Comparison of ENCODE assay signal across 8 mouse cellular contexts in genomic region chr1:45430520-45430919, GRCm38 (mm10).
A peak's percentile ranks its signal among the peaks of the same experiment; 100 is the strongest.
DNase-seq lines count a peak whose midpoint lies in the region; ATAC-seq lines count a peak whose summit lies in the region.
"Had no signal": no experiment of that assay in that cellular context is flagged by ENCODE, and none has a peak within 500 bp of the region (broad histone marks: within the 10 kb centered on the region; RNA-seq: fewer than 3 reads in every experiment).

No protein-coding gene starts in this region.

- WGBS in midbrain, embryonic 14.5 days = 86% methylated on average over 4 of the region's 4 CpGs
- 83% methylated on average over 4 of the region's 4 CpGs for whole genome bisulfite sequencing in midbrain, embryonic 16.5 days

- H3K9me3 ChIP-seq in midbrain, embryonic 14.5 days (ENCODE audit: control insufficient read depth, low read length) = no peaks in the 10 kb centered on the region
- H3K9me3 ChIP-seq in midbrain, embryonic 16.5 days (replicated peaks; ENCODE audit: control insufficient read depth, low read length, poor library complexity, severe bottlenecking) = no peaks in the 10 kb centered on the region
- H3K9me3 ChIP-seq: heart, embryonic 13.5 days had no signal

- ATAC-seq in midbrain, embryonic 14.5 days (ENCODE audit: low FRiP score, low TSS enrichment) = no peak
- no peak for ATAC-seq in midbrain, embryonic 16.5 days
- no peak for ATAC-seq in CD4-positive, CD25-positive, alpha-beta regulatory T cell, adult 4 months

- peak; percentile 1 for DNase-seq in midbrain, embryonic 14.5 days
- DNase-seq in adrenal gland, postnatal 36 days = peak; percentile 51 to 55
- peak; percentile 35 for DNase-seq in kidney, adult 9 months
- peak; percentile 57 for DNase-seq in testis, postnatal 10 days (ENCODE audit: low spot score)
- no peak for DNase-seq in frontal cortex, postnatal 25 days (ENCODE audit: low spot score in 2 of 2)

- no peak overlapping the region for H3K9ac ChIP-seq in midbrain, embryonic 14.5 days (replicated peaks; ENCODE audit: low read length)
- no peak overlapping the region for H3K9ac ChIP-seq in midbrain, embryonic 16.5 days (ENCODE audit: low read depth, low read length)
- H3K9ac ChIP-seq: heart, embryonic 13.5 days had no signal

- no peaks in the 10 kb centered on the region for H3K36me3 ChIP-seq in midbrain, embryonic 14.5 days (ENCODE audit: control insufficient read depth, insufficient read depth, low read length)
- H3K36me3 ChIP-seq in midbrain, embryonic 16.5 days (ENCODE audit: control insufficient read depth, insufficient read depth, low read length) = no peaks in the 10 kb centered on the region

- no peak overlapping the region for H3K4me3 ChIP-seq in midbrain, embryonic 14.5 days (replicated peaks; ENCODE audit: low read depth, low read length)
- H3K4me3 ChIP-seq in midbrain, embryonic 16.5 days (ENCODE audit: low read depth, low read length) = no peak overlapping the region
- H3K4me3 ChIP-seq: heart, embryonic 13.5 days had no signal

- H3K27me3 ChIP-seq in midbrain, embryonic 14.5 days (ENCODE audit: control insufficient read depth, insufficient read depth, low read length) = no peaks in the 10 kb centered on the region
- no peaks in the 10 kb centered on the region for H3K27me3 ChIP-seq in midbrain, embryonic 16.5 days (ENCODE audit: control insufficient read depth, insufficient read depth, low read depth, low read length)
- H3K27me3 ChIP-seq: heart, embryonic 13.5 days had no signal

- H3K27ac ChIP-seq in midbrain, embryonic 14.5 days (replicated peaks; ENCODE audit: low read depth, low read length) = no peak overlapping the region
- no peak overlapping the region for H3K27ac ChIP-seq in midbrain, embryonic 16.5 days (ENCODE audit: low read length)
- H3K27ac ChIP-seq: heart, embryonic 13.5 days had no signal

- H3K4me1 ChIP-seq in midbrain, embryonic 14.5 days (ENCODE audit: control insufficient read depth, insufficient read depth, low read length) = no peaks in the 10 kb centered on the region
- H3K4me1 ChIP-seq in midbrain, embryonic 16.5 days (ENCODE audit: control insufficient read depth, insufficient read depth, low read length) = no peaks in the 10 kb centered on the region
- H3K4me1 ChIP-seq: heart, embryonic 13.5 days had no signal

- no peak overlapping the region for H3K4me2 ChIP-seq in midbrain, embryonic 14.5 days (ENCODE audit: low read length)
- no peak overlapping the region for H3K4me2 ChIP-seq in midbrain, embryonic 16.5 days (ENCODE audit: low read length)
- H3K4me2 ChIP-seq: heart, embryonic 13.5 days had no signal

Comparison
In these comparisons a context has a peak if more than half of its experiments do, and no peak if none do; other contexts are left out.
1. DNase-seq: peak in midbrain, embryonic 14.5 days (single experiment), adrenal gland, postnatal 36 days (2 of 2), kidney, adult 9 months (single experiment) and testis, postnatal 10 days (single experiment); none in frontal cortex, postnatal 25 days (0 of 2).